Mouse (Mus musculus): ENCODE data around the gene Tmem120b.

Tmem120b gene

GRCm38 (mm10) chr5:123162942-123163341, 94.7 kb downstream of the Tmem120b start:
- no peak for DNase-seq

GRCm38 (mm10) chr5:123166437-123166836, 98.2 kb downstream of the Tmem120b start:
- DNase-seq = no peak
